Mouse (Mus musculus) yolk sac, embryonic 10.5 days (tissue): ENCODE measurements around the gene Trim54.

Experiments used
- DNase-seq: peaks from one replicate; pipeline ENCODE4 v3.0.0-alpha.2; 2017; ENCODE audit warnings: low spot score

Gene Trim54

DNA sequence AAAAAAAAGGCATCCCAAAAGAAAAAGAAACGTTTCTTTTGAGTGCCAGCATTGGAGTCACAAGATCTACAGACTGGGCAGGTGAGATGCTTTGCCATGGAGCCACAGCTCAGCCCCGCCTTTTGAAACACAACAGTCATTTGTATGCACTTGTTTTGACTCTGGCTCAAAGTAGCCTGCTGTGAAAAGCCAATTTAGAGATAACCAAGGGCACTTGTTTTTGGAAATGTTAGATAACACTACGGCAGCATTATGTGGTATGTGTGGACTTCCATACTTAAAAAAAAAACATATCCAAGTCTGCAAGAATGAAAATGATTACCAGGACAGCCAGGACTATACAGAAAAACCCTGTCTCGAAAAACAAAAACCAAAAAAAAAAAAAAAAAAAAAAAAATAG lies 67.2 kb downstream of the Trim54 start:
- DNase-seq: no peak
